Mouse (Mus musculus) MEL (cell line): ENCODE data around the gene Vmn1r214. TPM values are rescaled to one million over a fixed set of nuclear protein-coding genes. Genes with fewer than 3 reads are reported as not detected.

Experiments
- DNase-seq: peaks from one replicate; pipeline ENCODE4 v3.0.0; 2011; ENCODE audit warnings: low read depth, low spot score
- H3K27ac ChIP-seq: 2 replicates; pipeline ENCODE4 v1.5.1; 2012; ENCODE audit warnings: low read depth, mild to moderate bottlenecking, control low read depth, low read length, moderate library complexity; ENCODE audit not compliant: control insufficient read depth
- H3K27me3 ChIP-seq, 2 experiments: fragments of 150-350 bp in 1 of 2; sonication (generic) in 1 of 2; 2 replicates each; pipeline ENCODE4 v1.6.1; 2012; ENCODE audit warnings: low read length in 2 of 2, mild to moderate bottlenecking in 2 of 2, improper control_type of control experiment in 1 of 2, moderate library complexity in 1 of 2; ENCODE audit not compliant: insufficient read depth in 2 of 2, control insufficient read depth in 1 of 2
- H3K36me3 ChIP-seq, 2 experiments: 2 replicates each; pipeline ENCODE4 v1.6.1; 2012 to 2014; ENCODE audit warnings: low read length in 2 of 2, improper control_type of control experiment in 1 of 2, inconsistent platforms in 1 of 2, mild to moderate bottlenecking in 1 of 2; ENCODE audit not compliant: insufficient read depth in 2 of 2, control insufficient read depth in 1 of 2
- H3K4me1 ChIP-seq, 2 experiments: fragments of 150-350 bp in 1 of 2; sonication (generic) in 1 of 2; 2 replicates each; pipeline ENCODE4 v1.6.1; 2012; ENCODE audit warnings: low read length in 2 of 2, improper control_type of control experiment in 1 of 2, mild to moderate bottlenecking in 1 of 2; ENCODE audit not compliant: insufficient read depth in 2 of 2, control insufficient read depth in 1 of 2
- H3K4me3 ChIP-seq, 2 experiments: fragments of 150-350 bp in 1 of 2; sonication (generic) in 1 of 2; 2 replicates each; pipeline ENCODE4 v1.5.1; 2012; ENCODE audit warnings: low read depth in 2 of 2, low read length in 2 of 2, mild to moderate bottlenecking in 2 of 2, moderate library complexity in 2 of 2, control low read depth in 1 of 2, improper control_type of control experiment in 1 of 2; ENCODE audit not compliant: control insufficient read depth in 1 of 2, insufficient read depth in 1 of 2
- H3K79me2 ChIP-seq: 2 replicates; pipeline ENCODE4 v1.6.1; 2012; ENCODE audit warnings: mild to moderate bottlenecking, low read length, moderate library complexity; ENCODE audit not compliant: control insufficient read depth, poor library complexity, insufficient read depth
- H3K9ac ChIP-seq: 2 replicates; pipeline ENCODE4 v1.6.1; 2012; ENCODE audit warnings: low read depth, mild to moderate bottlenecking, control low read depth, low read length, moderate library complexity; ENCODE audit not compliant: control insufficient read depth, poor library complexity, severe bottlenecking
- H3K9me3 ChIP-seq: fragments of 150-350 bp; sonication (generic); replicated peaks from 2 replicates; pipeline ENCODE4 v1.6.1; 2012; ENCODE audit warnings: mild to moderate bottlenecking, low read length, improper control_type of control experiment, moderate library complexity; ENCODE audit not compliant: insufficient read depth
- BHLHE40 ChIP-seq: IDR thresholded peaks from 2 replicates; pipeline ENCODE4 v1.6.1; 2012; ENCODE audit warnings: low read depth, mild to moderate bottlenecking, inconsistent platforms, low read length, improper control_type of control experiment, borderline replicate concordance
- CHD1 ChIP-seq: IDR thresholded peaks from 2 replicates; pipeline ENCODE4 v1.6.1; 2012; ENCODE audit warnings: low read depth, mild to moderate bottlenecking, inconsistent platforms, low read length, improper control_type of control experiment
- CHD2 ChIP-seq: IDR thresholded peaks from 2 replicates; pipeline ENCODE4 v1.6.1; 2011; ENCODE audit warnings: low read length, improper control_type of control experiment
- CTCF ChIP-seq, 3 experiments: IDR thresholded peaks in 2 of 3; conservative IDR thresholded peaks in 1 of 3; 2 replicates each; pipeline ENCODE4 v1.5.1; 2011 to 2012; ENCODE audit warnings: low read length in 3 of 3, low read depth in 2 of 3, mild to moderate bottlenecking in 2 of 3, improper control_type of control experiment in 1 of 3, inconsistent platforms in 1 of 3, mixed read lengths in 1 of 3, moderate library complexity in 1 of 3; ENCODE audit not compliant: control insufficient read depth in 1 of 3, insufficient read depth in 1 of 3, poor library complexity in 1 of 3, severe bottlenecking in 1 of 3
- E2F4 ChIP-seq: IDR thresholded peaks from 2 replicates; pipeline ENCODE4 v1.6.1; 2011; ENCODE audit warnings: low read depth, low read length, improper control_type of control experiment, borderline replicate concordance
- EP300 ChIP-seq, 2 experiments: IDR thresholded peaks; 2 replicates each; pipeline ENCODE4 v1.6.1; 2011; ENCODE audit warnings: improper control_type of control experiment in 2 of 2, low read length in 2 of 2, low read depth in 1 of 2, mild to moderate bottlenecking in 1 of 2
- GABPA ChIP-seq: IDR thresholded peaks from 2 replicates; pipeline ENCODE4 v1.6.1; 2012; ENCODE audit warnings: low read depth, mild to moderate bottlenecking, inconsistent platforms, low read length, improper control_type of control experiment, moderate library complexity
- GATA1 ChIP-seq: IDR thresholded peaks from 2 replicates; pipeline ENCODE4 v1.6.1; 2011; ENCODE audit warnings: low read depth, low read length, improper control_type of control experiment
- HCFC1 ChIP-seq: IDR thresholded peaks from 2 replicates; pipeline ENCODE4 v1.6.1; 2012; ENCODE audit warnings: low read depth, mild to moderate bottlenecking, inconsistent platforms, low read length, improper control_type of control experiment, moderate library complexity
- KAT2A ChIP-seq: conservative IDR thresholded peaks from 2 replicates; pipeline ENCODE4 v1.6.1; 2012; ENCODE audit warnings: low read depth, low read length, improper control_type of control experiment, inconsistent platforms
- MAZ ChIP-seq: IDR thresholded peaks from 2 replicates; pipeline ENCODE4 v1.6.1; 2012; ENCODE audit warnings: low read depth, mild to moderate bottlenecking, inconsistent platforms, low read length, improper control_type of control experiment
- MXI1 ChIP-seq: IDR thresholded peaks from 2 replicates; pipeline ENCODE4 v1.6.1; 2011; ENCODE audit warnings: mild to moderate bottlenecking, low read depth, low read length, improper control_type of control experiment
- MYB ChIP-seq: IDR thresholded peaks from 2 replicates; pipeline ENCODE4 v1.6.1; 2011; ENCODE audit warnings: mild to moderate bottlenecking, low read depth, low read length, improper control_type of control experiment
- NELFE ChIP-seq: IDR thresholded peaks from 2 replicates; pipeline ENCODE4 v1.6.1; 2011; ENCODE audit warnings: low read depth, low read length, improper control_type of control experiment
- NRF1 ChIP-seq: IDR thresholded peaks from 2 replicates; pipeline ENCODE4 v1.6.1; 2014; ENCODE audit warnings: low read depth, mild to moderate bottlenecking, inconsistent platforms, low read length, improper control_type of control experiment, moderate library complexity; ENCODE audit not compliant: poor library complexity, insufficient read depth, severe bottlenecking
- POLR2A ChIP-seq, 2 experiments: IDR thresholded peaks; 2 replicates each; pipeline ENCODE4 v1.6.1; 2011 to 2012; ENCODE audit warnings: low read length in 2 of 2, mild to moderate bottlenecking in 2 of 2, control low read depth in 1 of 2, improper control_type of control experiment in 1 of 2, low read depth in 1 of 2, moderate library complexity in 1 of 2; ENCODE audit not compliant: control insufficient read depth in 1 of 2, insufficient read depth in 1 of 2, poor library complexity in 1 of 2
- SIN3A ChIP-seq: IDR thresholded peaks from 2 replicates; pipeline ENCODE4 v1.6.1; 2012; ENCODE audit warnings: low read length, improper control_type of control experiment, inconsistent platforms
- TAL1 ChIP-seq: IDR thresholded peaks from 2 replicates; pipeline ENCODE4 v1.6.1; 2012; ENCODE audit warnings: mild to moderate bottlenecking, inconsistent platforms, low read length, moderate library complexity, mixed read lengths
- TBP ChIP-seq: IDR thresholded peaks from 2 replicates; pipeline ENCODE4 v1.8.0; 2011; ENCODE audit warnings: low read depth, low read length, improper control_type of control experiment
- TCF12 ChIP-seq: IDR thresholded peaks from 2 replicates; pipeline ENCODE4 v1.6.1; 2014; ENCODE audit warnings: low read depth, mild to moderate bottlenecking, inconsistent platforms, low read length, improper control_type of control experiment, moderate library complexity
- ZC3H11A ChIP-seq: IDR thresholded peaks from 2 replicates; pipeline ENCODE4 v1.6.1; 2012; ENCODE audit warnings: low read depth, mild to moderate bottlenecking, inconsistent platforms, low read length, improper control_type of control experiment
- ZKSCAN1 ChIP-seq: IDR thresholded peaks from 2 replicates; pipeline ENCODE4 v1.6.1; 2012; ENCODE audit warnings: low read depth, mild to moderate bottlenecking, inconsistent platforms, low read length, improper control_type of control experiment, moderate library complexity
- ZMIZ1 ChIP-seq: IDR thresholded peaks from 2 replicates; pipeline ENCODE4 v1.6.1; 2012; ENCODE audit warnings: low read depth, mild to moderate bottlenecking, inconsistent platforms, low read length, improper control_type of control experiment, moderate library complexity
- polyA plus RNA-seq, 2 experiments: library from polyadenylated mRNA; stranded (reverse) in 1 of 2; unstranded in 1 of 2; fragments of >175 nt in 1 of 2; fragments of >200 nt in 1 of 2; gene quantifications; 2 replicates each; pipeline versions ENCODE4 v1.2.1 to v1.2.4; 2012; ENCODE audit warnings: low replicate concordance in 2 of 2, low read depth in 1 of 2; ENCODE audit not compliant: insufficient read length in 2 of 2, insufficient read depth in 1 of 2, missing spikeins in 1 of 2
- total RNA-seq: library from RNA; depleted of rRNA; stranded (reverse); fragments of 300-350 nt; gene quantifications from 2 replicates; pipeline ENCODE4 v1.2.3, GENCODE M21; 2012

Gene Vmn1r214
- total and polyA plus RNA-seq, 3 experiments: not detected

DNA sequence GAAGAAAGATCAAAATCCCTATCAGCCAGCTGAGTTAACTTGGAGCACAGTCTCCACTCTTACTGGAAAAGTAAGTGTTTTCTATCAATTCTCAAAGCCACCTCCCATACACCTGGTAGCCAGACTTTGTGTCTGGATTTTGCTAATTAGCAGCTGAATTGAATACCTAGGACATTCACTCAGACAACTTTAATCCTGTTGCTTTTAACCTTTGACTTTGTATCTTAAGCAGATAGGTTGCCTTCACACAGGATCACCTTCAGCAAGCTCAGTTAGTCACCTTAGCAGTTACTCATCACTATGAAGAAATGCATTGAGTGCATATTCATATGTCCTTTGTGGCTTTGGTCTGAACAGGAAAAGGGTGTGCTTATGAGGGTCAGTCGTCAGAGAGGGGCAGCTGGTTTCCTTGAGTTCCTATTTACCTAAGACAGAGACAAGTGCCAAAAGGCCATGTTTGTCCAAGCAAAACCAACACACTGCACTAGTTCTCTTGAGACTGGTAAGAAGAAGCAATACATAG lies 38.0 kb upstream of the Vmn1r214 start:
- Histone ChIP-seq H3K4me1 (no peaks in the 10 kb centered on the region), H3K4me3 (no peak overlapping the region), H3K9me3 (no peaks in the 10 kb centered on the region), H3K9ac (no peak overlapping the region), H3K27ac (no peak overlapping the region), H3K27me3 (no peaks in the 10 kb centered on the region), H3K79me2 (no peaks in the 10 kb centered on the region), H3K36me3 (no peaks in the 10 kb centered on the region)
- DNase-seq: no peak
- no peak for TF ChIP-seq KAT2A
- TF ChIP-seq BHLHE40: no peak
- no peak for TF ChIP-seq TBP
- TF ChIP-seq CTCF (IDR thresholded peaks at IDR 0.05 in 2 of 3, conservative IDR thresholded peaks at IDR 0.05 in 1 of 3; ENCODE audit: control insufficient read depth in 1 of 3, insufficient read depth in 1 of 3, low read depth in 2 of 3, low read length in 3 of 3, poor library complexity in 1 of 3, severe bottlenecking in 1 of 3): no peak
- TF ChIP-seq CHD2: no peak
- TF ChIP-seq MAZ: no peak
- no peak for TF ChIP-seq ZMIZ1
- no peak for TF ChIP-seq MYB
- no peak for TF ChIP-seq MXI1
- no peak for TF ChIP-seq SIN3A
- no peak for TF ChIP-seq ZC3H11A
- no peak for TF ChIP-seq CHD1
- no peak for TF ChIP-seq ZKSCAN1
- no peak for TF ChIP-seq NELFE
- no peak for TF ChIP-seq E2F4
- no peak for TF ChIP-seq GABPA
- no peak for TF ChIP-seq NRF1
- TF ChIP-seq GATA1: no peak
- no peak for TF ChIP-seq TCF12

DNA sequence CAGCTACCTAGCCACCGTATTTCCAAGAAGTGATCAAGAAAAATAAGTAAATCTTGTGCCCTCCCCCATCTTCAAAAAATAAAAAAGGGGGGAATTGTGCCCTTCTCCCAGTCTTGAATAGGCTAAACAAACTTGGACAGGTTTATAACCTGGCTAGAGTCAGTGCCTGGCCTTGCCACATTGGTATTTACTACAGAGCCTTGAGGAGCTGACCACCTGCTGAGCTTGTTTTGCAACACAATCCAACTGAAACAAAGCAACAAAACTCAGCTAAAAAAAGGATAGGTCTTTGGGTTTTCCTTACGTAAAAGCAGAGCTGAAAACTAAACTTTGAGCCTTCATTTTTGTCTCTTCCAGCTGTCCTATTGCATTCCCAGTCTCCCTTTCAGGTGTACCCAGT lies 37.5 kb upstream of the Vmn1r214 start:
- Histone ChIP-seq H3K27ac (no peak overlapping the region), H3K27me3 (no peaks in the 10 kb centered on the region), H3K36me3 (no peaks in the 10 kb centered on the region), H3K9me3 (no peaks in the 10 kb centered on the region), H3K4me1 (no peaks in the 10 kb centered on the region), H3K4me3 (no peak overlapping the region), H3K9ac (no peak overlapping the region), H3K79me2 (no peaks in the 10 kb centered on the region)
- no peak for TF ChIP-seq EP300 (IDR thresholded peaks at IDR 0.05; ENCODE audit: low read depth in 1 of 2, low read length in 2 of 2)
- no peak for TF ChIP-seq MXI1
- TF ChIP-seq MAZ: no peak
- TF ChIP-seq MYB: no peak
- no peak for TF ChIP-seq POLR2A (IDR thresholded peaks at IDR 0.05; ENCODE audit: control insufficient read depth in 1 of 2, insufficient read depth in 1 of 2, low read depth in 1 of 2, low read length in 2 of 2, poor library complexity in 1 of 2)
- no peak for TF ChIP-seq TAL1
- no peak for TF ChIP-seq TBP
- no peak for TF ChIP-seq HCFC1
- no peak for DNase-seq
